Mouse (Mus musculus) embryonic facial prominence, embryonic 13.5 days (tissue): ENCODE data around the gene Gjd3. TPM values are rescaled to one million over a fixed set of nuclear protein-coding genes. Genes with fewer than 3 reads are reported as not detected.

Experiments
- ATAC-seq: fragments of 200-750 bp; cut with Nextera tagmentation; 2 replicates; pipeline ENCODE4 v1.8.0; 2017; ENCODE audit warnings: low read depth; ENCODE audit not compliant: insufficient number of reproducible peaks, insufficient read depth, low FRiP score, low TSS enrichment
- H3K27ac ChIP-seq: fragments of 300-500 bp; sonication (generic); 2 replicates; pipeline ENCODE4 v1.5.1; 2015; ENCODE audit warnings: moderate library complexity, mild to moderate bottlenecking, inconsistent platforms
- H3K27me3 ChIP-seq: fragments of 300-500 bp; sonication (generic); 2 replicates; pipeline ENCODE4 v1.6.1; 2015; ENCODE audit warnings: mild to moderate bottlenecking, inconsistent platforms
- H3K36me3 ChIP-seq: fragments of 300-500 bp; sonication (generic); 2 replicates; pipeline ENCODE4 v1.6.1; 2015; ENCODE audit warnings: mild to moderate bottlenecking, inconsistent platforms
- H3K4me1 ChIP-seq: fragments of 300-500 bp; sonication (generic); 2 replicates; pipeline ENCODE4 v1.6.1; 2015; ENCODE audit warnings: inconsistent platforms
- H3K4me2 ChIP-seq: fragments of 300-500 bp; sonication (generic); 2 replicates; pipeline ENCODE4 v1.6.1; 2015; ENCODE audit warnings: moderate library complexity, mild to moderate bottlenecking, inconsistent platforms
- H3K4me3 ChIP-seq: fragments of 300-500 bp; sonication (generic); 2 replicates; pipeline ENCODE4 v1.5.1; 2015; ENCODE audit warnings: mild to moderate bottlenecking, inconsistent platforms
- H3K9ac ChIP-seq: fragments of 300-500 bp; sonication (generic); 2 replicates; pipeline ENCODE4 v1.6.1; 2015; ENCODE audit warnings: mild to moderate bottlenecking, inconsistent platforms
- H3K9me3 ChIP-seq: fragments of 300-500 bp; sonication (generic); 2 replicates; pipeline ENCODE4 v1.6.1; 2016; ENCODE audit warnings: inconsistent platforms
- WGBS: fragments of 180-500 bp; shearing (Covaris S2); methylation state at CpG from one replicate; pipeline ENCODE4 v1.1.7; 2015; ENCODE audit warnings: mixed read lengths; 5-methylcytosine and 5-hydroxymethylcytosine counted together
- polyA plus RNA-seq: library from polyadenylated mRNA; unstranded; fragments of >200 nt; fragmentation: Nextera tagmentation; extraction: Ambion mirVana; gene quantifications from 2 replicates; pipeline ENCODE4 v1.2.1, GENCODE M21; 2015

The Gjd3 gene
- polyA plus RNA-seq: 0.34 and 0.44 TPM in 2 replicates

DNA sequence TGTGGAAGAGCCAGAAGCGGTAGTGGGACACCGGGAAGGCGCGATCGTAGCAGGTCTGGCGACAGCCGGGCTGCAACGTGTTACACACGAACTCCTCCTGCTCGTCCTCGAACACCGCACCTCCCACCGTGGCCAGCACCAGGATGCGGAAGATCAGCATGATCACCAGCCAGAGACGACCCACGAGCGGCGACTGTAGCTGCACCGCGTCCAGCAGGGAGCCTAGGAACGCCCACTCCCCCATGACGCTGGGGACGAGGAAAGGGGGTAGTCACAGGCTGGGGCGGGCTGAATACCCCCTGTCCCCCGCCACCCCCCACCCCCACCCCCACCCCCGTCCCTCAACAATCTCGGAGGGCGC is at the start of gene Gjd3:
Gene Gjd3, minus strand, starts transcription at position 244 of the 361 bp plus-strand sequence.
- WGBS: 1% methylated on average over 28 of the region's 28 CpGs

GRCm38 (mm10) chr11:99026899-99027440 is 44.2 kb upstream of the Gjd3 start:
- Histone ChIP-seq H3K9me3 (no peaks in the 10 kb centered on the region), H3K9ac (no peak overlapping the region), H3K27ac (no peak overlapping the region), H3K4me1 (peaks cover 18% of the 10 kb centered on the region), H3K27me3 (no peaks in the 10 kb centered on the region), H3K4me3 (no peak overlapping the region), H3K36me3 (peaks cover 2% of the 10 kb centered on the region), H3K4me2 (no peak overlapping the region)
- WGBS: 85% methylated on average over 12 of the region's 12 CpGs
- ATAC-seq: no peak

More for the DNA sequence above, at the start of gene Gjd3:
- Histone ChIP-seq H3K36me3 (no peaks in the 10 kb centered on the region), H3K9ac (peak within 1 kb of the TSS; percentile 71), H3K4me2 (peak within 1 kb of the TSS; percentile 99), H3K9me3 (no peaks in the 10 kb centered on the region), H3K4me1 (peaks cover 22% of the 10 kb centered on the region), H3K27ac (peak within 1 kb of the TSS; percentile 51; the same call in 1 of the 2 replicates), H3K27me3 (peaks cover 21% of the 10 kb centered on the region), H3K4me3 (peak within 1 kb of the TSS; percentile 63)
- no peak for ATAC-seq

DNA sequence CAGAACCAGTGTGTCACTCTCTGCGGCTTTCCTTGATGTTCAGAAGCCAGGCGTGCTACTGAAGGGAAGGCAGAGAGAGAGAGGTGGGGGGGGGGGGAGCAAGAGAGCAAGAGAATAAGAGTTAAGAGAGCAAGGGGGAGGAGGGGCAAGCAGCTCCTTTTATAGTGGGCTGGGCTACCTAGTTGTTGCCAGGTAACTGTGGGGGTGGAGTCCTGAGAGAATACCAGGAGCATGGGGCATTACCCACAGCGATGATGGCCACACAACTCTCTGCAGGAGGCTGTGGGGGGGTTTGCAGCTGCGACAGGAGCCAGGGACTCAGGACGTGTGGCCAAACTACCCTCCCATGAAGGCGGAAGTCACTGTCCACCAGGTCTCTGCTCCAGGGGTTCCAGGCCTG is 43.1 kb upstream of the Gjd3 start:
- peaks cover 13% of the 10 kb centered on the region for H3K36me3 ChIP-seq
- no peak overlapping the region for H3K27ac ChIP-seq
- H3K9ac ChIP-seq: no peak overlapping the region
- whole genome bisulfite sequencing: 92% methylated on average over 6 of the region's 6 CpGs
- no peak overlapping the region for H3K4me2 ChIP-seq
- H3K4me3 ChIP-seq: no peak overlapping the region
- no peaks in the 10 kb centered on the region for H3K27me3 ChIP-seq
- no peaks in the 10 kb centered on the region for H3K9me3 ChIP-seq
- peaks cover 20% of the 10 kb centered on the region for H3K4me1 ChIP-seq
- no peak for ATAC-seq

DNA sequence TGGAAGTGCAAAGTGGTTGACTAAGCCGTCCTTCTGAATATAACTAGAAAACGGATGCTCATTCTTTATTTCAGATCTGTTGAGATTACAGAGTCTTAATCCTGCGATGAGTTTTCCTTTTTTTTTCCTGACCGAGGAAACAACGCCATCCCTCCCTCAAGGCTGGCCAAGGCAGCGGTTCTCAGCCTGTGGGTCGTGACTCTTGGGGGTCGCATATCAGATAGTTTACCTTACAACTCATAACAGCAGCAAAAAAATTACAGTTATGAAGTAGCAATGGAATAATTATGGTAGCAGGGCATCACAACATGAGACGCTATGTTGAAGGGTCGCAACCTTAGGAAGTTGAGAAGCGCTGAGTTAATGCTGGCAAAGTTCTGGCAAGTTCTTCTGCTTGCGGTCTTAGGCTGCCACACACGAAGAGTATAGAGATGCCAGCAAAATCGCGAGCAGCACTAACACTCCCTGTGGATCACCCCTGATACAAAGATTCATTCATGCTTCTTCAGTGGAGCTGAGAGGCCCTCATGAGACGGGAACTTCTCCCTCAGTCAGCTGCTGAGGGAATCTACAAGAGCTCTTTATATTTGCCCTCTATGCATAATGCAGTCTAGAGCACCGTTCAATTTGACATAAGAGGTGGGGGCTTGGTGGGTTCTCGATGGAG is 41.8 kb upstream of the Gjd3 start:
- H3K27me3 ChIP-seq: no peaks in the 10 kb centered on the region
- peaks cover 26% of the 10 kb centered on the region for H3K36me3 ChIP-seq
- H3K9me3 ChIP-seq: no peaks in the 10 kb centered on the region
- peak overlapping the region; percentile 56 for H3K4me2 ChIP-seq
- H3K4me1 ChIP-seq: peaks cover 20% of the 10 kb centered on the region
- peak overlapping the region; percentile 70 for H3K4me3 ChIP-seq
- ATAC-seq: peak; percentile 32; the same call in 1 of the 2 replicates
- peak overlapping the region; percentile 44 for H3K9ac ChIP-seq
- 36% methylated on average over 18 of the region's 18 CpGs for WGBS
- H3K27ac ChIP-seq: peak overlapping the region; percentile 69

- Histone ChIP-seq H3K9ac (peak within 1 kb of the TSS; percentile 83), H3K4me1 (peaks cover 20% of the 10 kb centered on the region), H3K27me3 (no peaks in the 10 kb centered on the region), H3K27ac (peak within 1 kb of the TSS; percentile 69), H3K36me3 (peaks cover 29% of the 10 kb centered on the region), H3K9me3 (no peaks in the 10 kb centered on the region), H3K4me2 (peak within 1 kb of the TSS; percentile 70), H3K4me3 (peak within 1 kb of the TSS; percentile 70)
- under 1% methylated on average over 54 of the region's 54 CpGs for WGBS
- ATAC-seq: peak; percentile 93
Observed at GRCm38 (mm10) chr11:99023500-99024467, 41.0 kb upstream of the Gjd3 start, which contains the start of gene Top2a. Gene Top2a (minus strand): TSS chr11:99024189.

- H3K36me3 ChIP-seq: peaks cover 34% of the 10 kb centered on the region
- H3K4me3 ChIP-seq: peak overlapping the region; percentile 70
- no peak overlapping the region for H3K27ac ChIP-seq
- 7% methylated on average over 4 of the region's 4 CpGs for WGBS
- no peaks in the 10 kb centered on the region for H3K9me3 ChIP-seq
- no peak for ATAC-seq
- peak overlapping the region; percentile 83 for H3K9ac ChIP-seq
- H3K4me2 ChIP-seq: peak overlapping the region; percentile 70
- no peaks in the 10 kb centered on the region for H3K27me3 ChIP-seq
- peaks cover 20% of the 10 kb centered on the region for H3K4me1 ChIP-seq
Observed at GRCm38 (mm10) chr11:99023094-99023493, 40.3 kb upstream of the Gjd3 start.

- peaks cover 41% of the 10 kb centered on the region for H3K36me3 ChIP-seq
- 81% methylated on average over 5 of the region's 5 CpGs for WGBS
Observed at GRCm38 (mm10) chr11:99022384-99022933, 39.6 kb upstream of the Gjd3 start.

GRCm38 (mm10) chr11:99019844-99020243 is 37.0 kb upstream of the Gjd3 start:
- Histone ChIP-seq H3K4me3 (no peak overlapping the region), H3K4me1 (peaks cover 19% of the 10 kb centered on the region), H3K9me3 (no peaks in the 10 kb centered on the region), H3K4me2 (no peak overlapping the region), H3K36me3 (peaks cover 61% of the 10 kb centered on the region), H3K27ac (no peak overlapping the region), H3K9ac (no peak overlapping the region), H3K27me3 (no peaks in the 10 kb centered on the region)
- ATAC-seq: no peak
- 93% methylated on average over 6 of the region's 6 CpGs for WGBS

More at GRCm38 (mm10) chr11:99022384-99022933, 39.6 kb upstream of the Gjd3 start:
- Histone ChIP-seq H3K27ac (no peak overlapping the region), H3K4me1 (peaks cover 20% of the 10 kb centered on the region), H3K9me3 (no peaks in the 10 kb centered on the region), H3K4me3 (peak overlapping the region; percentile 70), H3K4me2 (peak overlapping the region; percentile 70), H3K9ac (no peak overlapping the region), H3K27me3 (no peaks in the 10 kb centered on the region)
- no peak for ATAC-seq

DNA sequence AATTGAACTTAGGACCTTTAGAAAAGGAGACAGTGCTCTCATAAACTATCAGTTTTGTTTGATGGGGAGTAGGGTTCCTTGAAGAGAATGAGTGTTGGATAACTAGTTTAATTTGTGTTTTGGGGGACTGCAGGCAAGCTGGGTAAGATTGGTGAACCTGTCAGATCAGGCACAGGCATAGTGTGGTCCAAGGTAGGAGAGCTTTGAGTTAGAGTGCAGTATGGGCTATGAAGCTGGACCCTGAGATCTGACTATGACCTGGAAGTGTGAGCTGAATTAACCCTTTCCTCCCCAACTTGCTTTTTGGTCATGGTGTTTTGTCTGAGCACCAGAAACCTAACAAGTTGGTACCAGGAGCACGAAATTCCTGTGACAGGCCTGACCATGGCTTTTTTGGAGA is 31.0 kb upstream of the Gjd3 start:
- Histone ChIP-seq H3K9me3 (no peaks in the 10 kb centered on the region), H3K27ac (no peak overlapping the region), H3K27me3 (no peaks in the 10 kb centered on the region), H3K9ac (no peak overlapping the region), H3K4me2 (no peak overlapping the region), H3K36me3 (peaks cover 89% of the 10 kb centered on the region), H3K4me3 (no peak overlapping the region), H3K4me1 (no peaks in the 10 kb centered on the region)
- WGBS: 98% methylated on average over 1 of the region's 1 CpGs
- ATAC-seq: no peak

DNA sequence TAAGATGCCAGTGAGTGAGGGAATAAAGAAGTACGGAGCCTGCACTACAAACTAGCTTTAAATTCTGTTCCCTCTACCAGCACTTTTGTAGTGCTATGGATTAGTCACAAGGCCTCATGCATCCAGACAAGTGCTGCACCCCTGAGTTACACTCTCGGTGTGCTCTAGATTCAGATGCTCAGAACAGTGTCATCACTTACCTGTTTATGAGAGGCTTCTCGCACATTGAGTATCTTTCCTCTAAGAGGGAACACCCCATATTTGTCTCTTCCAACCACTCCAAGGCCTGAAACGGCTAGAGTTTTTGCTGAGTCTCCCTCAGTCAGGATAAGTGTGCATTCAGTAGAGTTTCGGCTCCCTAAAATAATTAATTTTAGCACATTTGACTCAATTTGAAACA is 27.9 kb upstream of the Gjd3 start:
- peaks cover 90% of the 10 kb centered on the region for H3K36me3 ChIP-seq
- H3K27me3 ChIP-seq: no peaks in the 10 kb centered on the region
- WGBS: 93% methylated on average over 5 of the region's 5 CpGs
- H3K4me2 ChIP-seq: no peak overlapping the region
- ATAC-seq: no peak
- H3K4me1 ChIP-seq: no peaks in the 10 kb centered on the region
- no peak overlapping the region for H3K27ac ChIP-seq
- H3K4me3 ChIP-seq: no peak overlapping the region
- H3K9ac ChIP-seq: no peak overlapping the region
- no peaks in the 10 kb centered on the region for H3K9me3 ChIP-seq

DNA sequence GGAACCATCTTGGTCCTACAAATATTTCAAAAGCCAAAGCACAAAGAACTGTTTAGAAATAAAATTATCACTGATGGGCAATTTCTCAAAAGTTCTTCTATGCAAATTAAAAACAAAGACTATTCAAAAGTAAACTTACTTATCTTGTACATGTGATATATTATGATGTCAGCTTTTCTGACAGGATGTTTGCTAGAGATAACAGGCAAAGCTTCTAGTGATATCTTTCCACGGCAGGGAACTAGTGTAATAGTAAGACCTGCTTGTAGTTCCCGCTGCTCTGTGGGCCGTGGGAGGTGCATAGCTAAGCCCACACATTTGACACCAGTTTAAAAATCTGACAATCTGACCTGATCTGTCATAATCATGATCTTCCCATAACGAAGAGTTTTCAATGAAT is 27.3 kb upstream of the Gjd3 start:
- Histone ChIP-seq H3K9me3 (no peaks in the 10 kb centered on the region), H3K36me3 (peaks cover 90% of the 10 kb centered on the region), H3K4me2 (no peak overlapping the region), H3K4me1 (no peaks in the 10 kb centered on the region), H3K27ac (no peak overlapping the region), H3K9ac (no peak overlapping the region), H3K4me3 (no peak overlapping the region), H3K27me3 (no peaks in the 10 kb centered on the region)
- 86% methylated on average over 4 of the region's 4 CpGs for WGBS
- no peak for ATAC-seq
